Mouse (Mus musculus) T-cell, adult 2 months (primary cell): ENCODE results near the gene Nr4a2.

Experiments
- DNase-seq: peaks from one replicate; pipeline ENCODE4 v3.0.0; 2022; ENCODE audit warnings: low spot score

The Nr4a2 gene

DNA sequence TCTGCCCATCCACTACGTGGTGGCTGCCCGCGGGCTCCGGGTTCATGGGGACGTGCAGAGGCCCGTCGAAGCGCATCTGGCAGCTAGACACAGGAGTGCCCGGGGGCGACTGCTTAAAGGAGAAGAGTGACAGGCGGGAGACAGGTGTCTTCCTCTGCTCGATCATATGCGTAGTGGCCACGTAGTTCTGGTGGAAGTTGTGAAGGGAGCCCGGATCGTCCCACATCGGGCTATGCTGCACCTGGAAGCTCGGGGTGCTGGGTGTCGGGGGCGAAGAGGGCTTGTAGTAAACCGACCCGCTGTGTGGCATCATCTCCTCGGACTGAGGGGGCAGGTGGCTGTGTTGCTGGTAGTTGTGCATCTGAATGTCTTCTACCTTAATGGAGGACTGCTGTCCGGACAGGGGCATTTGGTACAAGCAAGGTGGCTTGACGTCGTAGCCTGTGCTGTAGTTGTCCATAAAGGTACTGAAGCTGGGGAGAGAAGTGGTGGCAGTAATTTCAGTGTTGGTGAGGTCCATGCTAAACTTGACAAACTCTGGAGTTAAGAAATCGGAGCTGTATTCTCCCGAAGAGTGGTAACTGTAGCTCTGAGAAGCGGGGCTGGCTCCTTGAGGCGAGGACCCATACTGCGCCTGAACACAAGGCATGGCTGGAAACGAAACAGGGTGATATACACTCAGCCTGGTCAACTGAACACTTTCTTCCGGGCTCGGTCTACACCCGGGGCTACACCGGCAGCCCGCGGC lies 11.8 kb downstream of the Nr4a2 start:
- DNase-seq, result no peak

DNA sequence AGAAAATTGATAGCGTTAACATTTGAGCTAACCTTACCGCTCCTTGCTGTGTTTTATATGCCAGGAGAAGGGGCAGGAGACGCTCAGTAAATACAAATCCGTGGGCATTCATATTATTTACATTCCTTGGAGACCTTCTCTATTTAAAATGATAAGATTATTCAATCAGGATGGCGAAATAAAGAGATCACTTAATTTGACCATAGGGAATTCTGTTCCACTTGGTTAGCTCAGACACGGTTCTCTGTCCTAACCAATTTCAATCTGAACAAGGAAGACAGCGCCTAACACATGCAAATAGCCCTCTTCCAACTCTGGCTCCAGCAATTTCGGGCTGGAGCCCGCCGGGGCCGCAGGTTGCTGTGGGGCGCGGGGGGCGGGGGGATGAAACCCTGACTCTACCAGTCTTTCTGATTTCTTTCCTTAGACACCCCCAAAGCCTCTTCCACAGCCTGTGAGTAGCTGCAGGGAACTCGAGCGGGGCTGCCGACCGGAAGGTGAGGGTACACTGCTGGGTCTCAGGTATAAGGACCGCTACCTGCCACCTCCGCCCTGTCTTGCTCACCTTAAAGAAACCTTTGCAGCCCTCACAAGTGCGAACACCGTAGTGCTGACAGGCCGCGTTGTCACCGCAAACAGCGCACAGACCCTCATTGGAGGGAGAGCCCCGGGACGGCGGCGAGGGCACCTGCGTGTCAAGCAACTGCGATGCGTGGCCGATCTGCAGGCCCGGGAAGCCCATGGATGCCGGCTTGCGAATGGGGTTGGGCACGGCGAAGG lies 12.6 kb downstream of the Nr4a2 start:
- no peak for DNase-seq

DNA sequence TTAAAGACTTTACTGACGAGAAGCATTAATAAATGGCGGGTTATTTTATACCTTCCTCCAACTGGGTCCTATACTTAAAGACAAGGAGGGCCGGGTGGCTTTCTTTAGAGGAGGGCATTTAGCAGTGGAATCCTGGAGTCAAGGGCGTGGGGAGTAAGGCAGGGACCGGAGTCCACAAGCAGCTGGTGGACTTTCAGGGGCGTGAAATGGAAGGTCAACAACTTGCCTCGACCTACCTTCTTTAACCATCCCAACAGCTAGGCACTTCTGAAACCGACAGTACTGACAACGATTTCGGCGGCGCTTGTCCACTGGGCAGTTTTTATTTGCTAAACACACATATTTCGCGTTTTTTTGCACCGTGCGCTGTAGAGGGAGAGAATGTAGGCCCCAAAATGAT lies 13.4 kb downstream of the Nr4a2 start:
- DNase-seq, result no peak

DNA sequence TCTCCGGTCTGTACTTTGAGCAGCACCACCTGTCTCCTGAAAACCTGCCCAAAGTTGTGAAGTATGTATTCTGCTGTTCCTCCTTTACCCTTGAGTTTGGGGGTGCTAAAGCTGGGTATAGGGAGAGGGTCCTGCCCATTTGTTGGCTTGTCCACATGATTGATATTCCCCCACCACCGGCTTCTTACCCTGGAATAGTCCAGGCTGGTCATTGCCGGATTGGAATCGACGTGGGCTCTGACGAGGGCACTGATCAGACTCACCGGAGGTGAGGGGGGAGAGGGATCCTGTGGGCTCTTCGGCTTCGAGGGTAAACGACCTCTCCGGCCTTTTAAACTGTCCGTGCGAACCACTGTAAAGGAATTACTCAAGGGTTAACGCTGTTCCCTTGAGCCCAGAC lies 13.9 kb downstream of the Nr4a2 start:
- no peak for DNase-seq

DNA sequence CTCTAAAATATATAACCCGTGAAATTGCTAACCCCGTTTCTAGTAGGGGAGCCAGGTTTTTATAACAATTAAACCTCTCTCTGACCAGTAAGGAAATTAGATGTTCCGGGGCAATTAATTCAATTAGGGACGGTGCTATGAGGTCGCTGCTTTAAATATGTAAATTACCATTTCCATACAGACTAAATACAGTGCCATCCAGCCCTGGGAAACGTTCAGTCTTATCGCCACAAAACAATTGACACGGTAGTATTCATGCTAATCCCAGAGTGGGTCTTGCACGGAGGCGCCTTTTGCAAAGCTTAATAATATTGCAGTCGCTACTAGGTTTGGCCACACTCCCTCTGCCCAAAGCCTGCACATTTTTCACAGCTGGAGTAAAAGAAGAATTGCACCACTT lies 14.5 kb downstream of the Nr4a2 start:
- DNase-seq, result no peak

DNA sequence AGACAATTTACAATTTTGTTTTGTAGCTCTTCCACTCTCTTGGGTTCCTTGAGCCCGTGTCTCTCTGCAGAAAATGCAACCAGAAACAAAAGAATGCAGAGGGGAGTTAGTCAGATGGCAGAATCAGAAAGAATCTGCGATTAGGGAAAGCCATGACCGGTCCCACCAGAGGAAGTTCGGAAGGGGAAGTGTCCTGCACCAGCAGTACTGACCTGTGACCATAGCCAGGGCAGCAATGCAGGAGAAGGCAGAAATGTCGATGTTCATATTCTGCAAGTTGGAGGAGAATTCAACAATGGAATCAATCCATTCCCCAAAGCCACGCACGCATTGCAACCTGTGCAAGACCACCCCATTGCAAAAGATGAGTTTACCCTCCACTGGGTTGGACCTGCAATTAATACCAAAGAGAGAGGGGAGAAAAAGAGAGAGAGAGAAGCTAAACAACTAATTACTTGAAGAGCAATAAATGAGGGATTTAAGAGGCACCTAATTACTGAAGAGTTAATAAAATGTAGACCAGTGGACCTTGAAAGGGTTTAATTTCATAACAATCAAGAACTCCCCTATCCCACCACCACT lies 15.4 kb downstream of the Nr4a2 start:
- DNase-seq, result no peak

DNA sequence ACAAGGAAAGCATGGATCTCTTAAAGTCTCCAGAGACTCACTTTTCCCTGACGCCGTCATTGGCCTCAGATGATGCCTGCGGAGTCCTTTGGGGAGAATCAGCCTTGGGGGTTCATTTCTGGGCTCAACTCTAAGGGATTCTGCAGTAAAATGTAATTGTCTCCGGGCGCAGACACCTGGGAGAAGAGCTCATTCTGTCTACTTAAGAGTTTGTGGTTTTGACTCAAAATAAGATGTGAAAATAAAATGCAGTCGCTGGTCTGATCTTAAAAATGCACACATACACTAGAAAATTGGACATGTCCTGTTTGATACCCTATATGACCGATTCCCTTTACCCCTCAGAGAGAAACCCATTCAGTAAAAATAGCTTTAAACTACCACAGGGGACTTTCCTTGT lies 18.4 kb downstream of the Nr4a2 start:
- DNase-seq, result no peak

DNA sequence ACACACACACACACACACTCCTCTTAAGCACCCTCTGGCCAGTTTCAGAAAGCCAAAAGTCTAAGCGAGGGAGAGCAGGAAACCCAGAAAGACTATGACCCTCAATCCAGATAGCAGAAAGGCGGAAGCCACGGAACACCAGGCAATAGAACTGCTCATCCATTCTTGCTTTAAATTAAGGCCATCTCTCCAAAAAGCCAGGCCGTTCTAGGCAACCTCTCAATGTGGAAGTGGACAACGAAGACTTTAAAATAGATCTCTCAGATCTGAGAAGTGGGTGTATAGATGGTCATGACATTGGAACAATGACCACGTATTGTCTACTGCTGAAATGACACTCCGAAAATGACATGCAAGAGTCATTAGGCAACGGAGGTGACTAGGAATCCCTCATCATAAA lies 19.1 kb downstream of the Nr4a2 start:
- DNase-seq, result no peak

DNA sequence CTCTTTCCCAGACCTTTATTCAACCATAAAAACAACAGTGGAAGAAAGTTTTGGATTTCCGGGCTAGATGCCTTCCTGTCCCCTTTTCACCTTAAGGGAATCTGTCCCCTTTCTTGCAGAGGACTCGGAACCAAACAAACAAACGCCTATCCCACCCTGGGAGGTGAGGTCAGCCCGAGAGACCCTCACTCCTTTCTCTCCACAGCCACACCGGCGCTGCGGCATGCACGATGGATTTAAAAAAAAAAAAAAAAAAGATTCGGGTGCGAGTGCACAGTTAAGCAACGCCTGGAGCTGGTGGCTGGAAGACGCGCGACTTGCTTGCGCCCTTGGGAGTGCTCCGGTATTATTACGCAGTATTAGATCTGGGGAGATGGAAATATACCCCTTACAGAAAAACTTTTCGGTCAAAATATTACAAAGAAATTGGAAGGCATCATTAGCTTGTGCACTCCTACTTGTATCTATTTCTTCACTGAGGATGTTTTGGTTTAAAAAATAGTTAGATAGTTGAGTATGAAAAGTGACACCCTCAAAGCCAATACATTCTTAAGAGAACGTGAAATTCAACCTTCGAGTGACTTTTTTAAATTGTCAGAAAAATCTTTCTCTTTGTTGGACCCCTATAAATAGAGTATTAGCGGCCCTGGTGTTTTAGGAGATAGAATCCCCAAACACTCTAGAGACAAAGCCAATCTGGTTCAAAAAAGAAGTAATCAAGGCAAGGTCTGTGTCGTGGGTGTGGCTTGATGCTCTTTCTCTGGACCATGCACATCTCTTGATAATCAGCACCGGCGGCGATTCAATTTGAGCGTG lies 19.8 kb downstream of the Nr4a2 start:
- DNase-seq, result no peak

DNA sequence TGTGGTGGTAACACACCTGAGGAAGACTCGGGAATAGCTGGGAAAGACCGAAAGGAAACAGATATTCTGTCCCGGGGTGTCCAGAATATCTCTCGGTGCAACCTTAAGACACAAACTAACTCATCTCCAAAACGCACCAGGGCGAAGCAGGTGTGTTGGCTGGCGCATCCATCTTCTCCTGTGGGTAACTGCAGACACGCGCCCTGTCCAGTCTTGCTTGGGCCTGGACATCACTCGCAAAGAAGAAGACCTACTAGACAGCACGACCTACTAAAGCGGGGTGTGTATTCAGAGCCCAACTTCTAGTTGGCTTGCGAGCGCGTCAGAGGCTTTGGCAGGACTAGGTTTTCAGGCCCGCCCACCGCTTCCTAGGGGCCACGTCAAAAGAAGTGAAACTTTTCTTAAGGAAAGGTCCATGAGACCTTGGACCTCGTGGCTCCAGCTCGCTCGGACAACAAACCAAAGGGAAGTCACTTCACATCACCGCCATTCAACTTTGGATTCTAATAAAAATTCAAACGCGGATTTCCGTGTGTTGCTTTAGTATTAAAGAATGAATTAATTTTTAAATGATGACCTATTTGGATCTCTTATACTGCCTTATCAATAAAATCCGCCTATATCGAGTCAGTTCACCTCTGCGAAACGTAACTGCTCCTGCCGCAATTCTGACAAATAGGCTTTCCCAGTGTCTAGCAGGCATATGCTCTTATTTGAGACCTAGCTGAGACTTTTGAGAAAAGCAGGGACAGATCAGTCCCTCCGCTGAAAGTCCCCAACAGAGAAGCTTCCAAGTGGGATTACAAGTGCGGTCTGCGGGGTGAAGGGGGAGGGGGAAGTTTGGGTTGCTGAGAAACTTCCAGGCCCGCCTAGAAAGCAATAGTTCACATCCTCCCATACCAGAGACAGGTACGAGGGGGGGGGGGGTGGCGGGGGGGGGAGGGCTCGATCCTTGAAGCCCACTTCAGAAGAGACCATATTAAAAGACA lies 20.7 kb downstream of the Nr4a2 start:
- DNase-seq, result no peak

DNA sequence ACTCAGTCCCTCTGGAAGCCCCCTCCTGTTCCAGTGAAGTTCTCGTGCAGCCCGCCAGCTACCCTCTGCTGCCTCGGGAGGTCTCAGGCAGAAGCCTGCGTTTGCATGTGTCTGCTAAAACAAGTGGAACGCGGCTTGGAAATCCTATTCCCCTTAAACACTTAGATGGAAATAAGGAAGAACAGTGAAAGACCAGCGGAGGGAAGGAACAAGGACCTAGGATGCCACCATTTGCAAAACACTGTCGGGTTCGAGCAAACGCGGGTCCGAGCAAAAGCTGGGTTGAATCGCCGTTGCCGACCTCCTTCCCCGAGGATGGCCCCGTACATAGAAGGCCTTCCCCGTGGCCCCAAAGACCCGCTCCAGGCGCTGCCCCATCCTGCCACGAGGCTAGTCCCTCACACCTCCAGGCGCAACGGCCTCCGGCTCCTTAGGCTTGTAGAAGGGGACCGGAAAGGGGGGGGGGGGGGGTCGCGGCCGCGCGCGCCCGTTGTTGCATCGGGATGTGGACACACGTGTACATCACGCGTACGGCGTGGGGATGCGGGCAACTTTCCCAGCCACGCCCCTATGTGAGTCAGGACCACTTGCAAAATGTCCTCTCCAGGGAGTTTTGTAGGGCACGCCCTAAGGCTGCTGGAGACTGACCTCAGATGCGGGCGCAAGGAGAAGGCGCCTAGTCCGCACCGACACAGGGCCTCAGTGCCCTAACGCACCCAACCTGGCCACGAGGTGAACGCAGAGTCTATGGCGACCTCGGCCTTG lies 21.5 kb downstream of the Nr4a2 start:
- DNase-seq, result no peak

DNA sequence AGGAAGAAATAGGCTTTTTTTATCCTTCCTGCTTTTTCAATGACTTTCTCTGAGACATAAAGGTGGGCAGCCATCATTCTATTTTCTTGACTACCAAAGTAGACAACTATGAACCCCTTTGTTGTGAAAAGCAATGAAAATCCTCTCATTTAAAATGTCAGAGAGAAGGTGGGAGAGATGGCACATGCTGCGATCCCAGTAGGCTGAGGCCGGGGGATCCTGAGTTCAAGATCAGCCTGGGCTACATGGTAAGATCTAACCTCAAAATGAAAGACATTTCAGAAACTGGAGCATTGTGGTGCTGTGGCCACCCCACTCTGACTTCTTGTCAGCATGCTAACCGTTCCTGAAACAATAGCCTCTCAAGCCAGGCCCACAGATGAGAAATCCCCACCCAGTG lies 23.6 kb downstream of the Nr4a2 start:
- DNase-seq, result no peak

DNA sequence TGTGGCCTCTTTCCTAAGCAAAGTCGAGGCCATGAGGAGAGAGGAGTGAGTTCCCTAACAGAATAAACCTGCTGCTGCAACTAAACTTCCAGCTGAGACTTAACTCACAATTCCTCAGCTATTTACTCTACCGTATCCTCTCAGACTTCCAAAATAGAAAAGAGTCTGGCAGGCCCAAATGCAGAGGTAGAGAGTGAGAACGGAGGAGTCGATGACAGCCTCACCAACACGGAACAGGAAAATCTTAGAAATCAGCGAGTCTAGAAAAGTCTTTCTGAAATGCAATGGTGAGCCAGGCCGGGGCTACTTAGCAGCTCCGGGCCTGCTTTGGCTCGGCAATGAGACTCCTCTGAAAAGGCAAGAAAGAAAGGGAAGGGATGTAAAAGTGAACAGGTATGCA lies 51.4 kb downstream of the Nr4a2 start:
- DNase-seq, result no peak

DNA sequence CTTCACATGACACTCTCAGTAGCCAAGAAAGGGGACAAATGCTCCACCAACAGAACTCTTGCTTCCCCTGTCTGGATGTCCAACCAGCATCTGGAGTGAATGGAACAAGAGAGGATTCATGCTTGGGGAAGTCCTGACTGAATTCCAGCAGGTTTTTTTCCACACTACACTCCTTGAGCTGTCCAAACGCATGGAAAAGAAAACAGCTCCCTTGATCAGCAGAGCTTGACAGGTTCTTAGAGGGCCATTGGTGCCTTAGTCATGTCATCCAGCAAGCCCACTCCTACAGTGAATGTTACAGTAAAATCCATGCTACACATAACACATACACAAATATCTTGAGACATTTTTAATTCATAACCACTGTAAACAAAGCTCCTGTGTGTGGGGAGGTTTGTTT lies 60.3 kb downstream of the Nr4a2 start:
- no peak for DNase-seq
